Mouse (Mus musculus) embryo, embryonic 10.5 days (tissue): ENCODE results near the gene Fam92b.

Experiments
- DNase-seq: peaks from one replicate; pipeline ENCODE4 v3.0.0-alpha.2; 2015; ENCODE audit warnings: low spot score

Fam92b gene

GRCm38 (mm10) chr8:120152636-120153035, 24.6 kb downstream of the Fam92b start:
- DNase-seq: no peak

- no peak for DNase-seq
These were observed 26.1 kb downstream of the Fam92b start for GRCm38 (mm10) chr8:120151151-120151550.

- DNase-seq: no peak
These were observed 27.2 kb downstream of the Fam92b start for GRCm38 (mm10) chr8:120150028-120150427.

DNA sequence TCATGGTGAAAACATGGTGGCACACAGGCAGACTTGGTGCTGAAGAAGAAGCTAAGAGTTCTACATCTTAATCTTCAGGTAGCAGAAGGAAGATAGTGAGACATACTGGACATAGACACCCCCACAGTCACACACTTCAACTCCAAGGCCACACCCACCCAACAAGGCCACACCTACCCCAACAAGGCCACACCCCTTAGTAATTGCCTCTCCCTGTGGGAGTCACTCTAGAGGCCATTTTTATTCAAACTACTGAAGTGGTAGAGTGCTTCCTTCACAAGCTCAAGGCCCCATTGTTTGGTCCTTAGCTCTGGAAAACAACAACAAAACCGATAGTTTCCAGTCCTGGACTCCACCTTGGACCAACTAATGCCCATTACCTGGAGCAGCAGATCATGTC, 31.2 kb downstream of the Fam92b start:
- DNase-seq: no peak

- DNase-seq: no peak
These were observed 32.5 kb downstream of the Fam92b start for GRCm38 (mm10) chr8:120144652-120145301.

GRCm38 (mm10) chr8:120143911-120144651, 33.2 kb downstream of the Fam92b start:
- DNase-seq: no peak

DNA sequence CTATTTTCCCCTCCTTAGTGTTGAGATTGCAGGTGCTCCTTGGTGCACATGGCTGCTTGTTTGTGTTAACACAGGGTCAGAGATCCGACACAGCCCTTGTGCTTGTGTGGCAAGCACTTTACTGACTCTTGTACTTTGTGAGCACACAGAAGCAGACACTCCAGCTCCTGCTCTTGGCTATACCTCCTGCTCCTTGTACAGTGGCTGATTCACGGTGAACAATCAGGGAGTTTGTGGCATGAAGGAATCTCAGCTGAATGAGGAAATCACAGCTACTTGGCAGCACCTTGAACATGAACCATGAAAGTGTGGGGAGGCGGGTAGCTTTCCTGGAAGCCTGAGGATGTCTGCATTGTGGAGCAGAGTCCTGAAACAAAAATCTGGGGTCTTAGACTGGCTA, 36.5 kb downstream of the Fam92b start:
- no peak for DNase-seq

DNA sequence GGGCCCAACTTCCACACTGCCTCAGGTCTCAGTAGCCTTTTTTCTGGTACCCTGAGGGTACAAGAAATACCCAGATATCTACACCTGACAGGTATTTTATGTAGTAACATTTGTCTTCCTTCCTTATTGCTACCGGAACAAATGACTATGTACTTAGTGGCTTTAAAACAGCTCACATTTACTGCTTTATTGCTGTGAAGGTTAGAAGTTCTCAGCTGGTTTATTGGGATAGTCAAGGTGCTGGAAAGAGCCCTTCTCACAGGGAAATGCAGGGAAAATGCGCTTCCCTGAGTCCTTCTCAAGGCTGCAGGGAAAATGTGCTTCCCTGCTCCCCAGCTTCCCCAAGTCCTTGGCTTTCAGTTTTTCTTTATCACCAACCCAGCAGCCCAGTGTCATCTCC, 38.3 kb downstream of the Fam92b start:
- DNase-seq: no peak

DNA sequence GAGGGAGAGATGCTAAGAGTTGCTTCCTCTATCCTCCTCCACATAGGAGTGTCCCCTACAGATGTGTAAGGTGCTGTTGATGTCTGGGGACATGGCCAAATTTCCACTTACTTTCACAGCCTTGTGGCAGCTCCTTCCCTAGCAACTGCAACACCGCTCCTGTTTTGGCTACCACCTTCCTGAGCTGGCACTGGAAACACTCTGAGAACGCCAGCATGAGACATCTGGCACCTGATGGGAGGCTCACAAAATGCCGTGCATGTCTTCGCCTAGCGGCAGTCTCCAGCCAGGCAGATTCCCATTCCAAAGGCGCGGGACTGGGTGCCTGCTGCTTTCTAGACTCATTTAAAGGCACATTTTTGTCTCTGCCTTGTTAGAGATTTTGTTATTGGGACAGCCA, 40.6 kb downstream of the Fam92b start:
- DNase-seq: no peak

GRCm38 (mm10) chr8:120135687-120136086, 41.6 kb downstream of the Fam92b start:
- no peak for DNase-seq

DNA sequence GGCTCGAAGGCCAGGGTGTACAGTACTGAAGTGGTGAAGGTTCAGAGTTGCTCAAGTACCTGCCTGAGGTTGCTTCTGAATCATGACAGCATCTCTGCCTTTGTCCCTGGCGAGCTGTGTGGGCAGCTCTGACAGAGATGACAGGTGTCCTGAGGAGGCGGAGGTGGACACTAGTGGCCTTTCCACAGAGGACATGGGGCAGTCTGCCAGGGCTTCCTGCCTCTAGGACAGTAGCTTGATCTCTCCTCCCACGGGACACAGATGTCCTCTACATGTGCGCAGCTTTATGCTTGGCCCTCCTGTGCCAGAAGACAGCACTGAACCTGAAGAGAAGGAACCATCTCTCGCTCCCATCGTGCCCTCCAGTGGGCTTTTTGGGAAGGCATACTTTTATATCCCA, 44.1 kb downstream of the Fam92b start:
- DNase-seq: no peak

DNA sequence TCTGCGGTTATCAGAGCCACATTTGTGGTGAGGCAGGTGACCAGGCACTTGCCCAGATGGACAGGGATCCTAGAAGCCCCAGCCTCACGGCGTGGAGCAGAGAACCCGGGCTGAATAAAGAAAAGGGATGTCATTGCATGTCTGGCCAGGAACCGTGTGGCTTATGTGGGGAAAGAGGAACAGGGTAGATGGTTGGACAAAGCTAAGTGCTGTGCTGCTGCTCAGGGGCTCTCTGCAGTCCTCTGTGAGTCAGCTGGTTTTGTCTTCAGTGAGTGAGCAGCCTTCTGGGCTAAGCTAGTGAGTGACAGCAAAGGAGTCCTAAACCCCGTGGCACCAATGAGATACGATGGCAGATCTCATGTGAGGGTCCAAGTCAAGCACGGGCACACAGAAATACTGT, 46.1 kb downstream of the Fam92b start:
- no peak for DNase-seq

GRCm38 (mm10) chr8:120129547-120129946, 47.7 kb downstream of the Fam92b start:
- peak; percentile 50 for DNase-seq

GRCm38 (mm10) chr8:120126357-120127161, 50.7 kb downstream of the Fam92b start:
- no peak for DNase-seq

- no peak for DNase-seq
These were observed 52.4 kb downstream of the Fam92b start for GRCm38 (mm10) chr8:120124836-120125389.

DNA sequence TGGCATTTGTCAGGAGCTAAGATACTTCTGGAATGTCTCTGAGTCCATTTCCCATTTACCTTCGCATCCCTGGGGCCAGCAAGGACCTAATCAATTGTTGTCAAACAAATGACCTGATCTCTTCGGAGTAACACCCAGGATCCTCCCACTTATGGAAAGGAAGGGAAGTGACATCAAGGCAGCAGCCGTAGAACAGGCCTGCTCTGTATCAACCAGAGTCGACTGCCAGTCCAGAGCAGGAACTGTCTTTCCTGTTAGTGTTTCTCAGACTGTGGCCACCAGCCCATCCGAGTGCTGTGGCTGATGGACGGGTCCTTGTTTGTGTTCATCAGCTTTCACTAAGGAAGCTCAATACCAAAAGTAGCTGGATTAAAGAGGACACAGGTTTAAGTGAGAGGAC, 53.0 kb downstream of the Fam92b start:
- DNase-seq: no peak

GRCm38 (mm10) chr8:120120951-120121350, 56.3 kb downstream of the Fam92b start:
- no peak for DNase-seq

DNA sequence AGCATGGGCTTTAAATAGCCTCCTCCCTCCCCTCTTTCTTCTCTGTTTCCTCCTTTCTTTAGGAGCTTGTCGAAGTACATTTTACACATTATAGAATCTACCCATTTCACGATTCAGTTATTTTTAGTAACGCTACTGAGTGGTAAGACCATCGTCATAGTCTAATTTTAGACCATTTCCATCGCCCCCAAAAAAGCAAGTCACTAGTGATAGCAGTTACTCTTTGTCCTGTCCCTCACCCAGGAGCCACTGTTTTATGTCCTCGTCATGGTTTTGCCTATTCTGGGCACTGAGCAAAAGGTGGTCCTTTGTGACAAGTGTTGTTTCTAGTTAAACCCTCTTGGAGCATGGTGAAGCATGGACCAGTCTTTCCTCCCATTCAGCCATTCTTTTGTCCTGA, 57.3 kb downstream of the Fam92b start:
- no peak for DNase-seq

DNA sequence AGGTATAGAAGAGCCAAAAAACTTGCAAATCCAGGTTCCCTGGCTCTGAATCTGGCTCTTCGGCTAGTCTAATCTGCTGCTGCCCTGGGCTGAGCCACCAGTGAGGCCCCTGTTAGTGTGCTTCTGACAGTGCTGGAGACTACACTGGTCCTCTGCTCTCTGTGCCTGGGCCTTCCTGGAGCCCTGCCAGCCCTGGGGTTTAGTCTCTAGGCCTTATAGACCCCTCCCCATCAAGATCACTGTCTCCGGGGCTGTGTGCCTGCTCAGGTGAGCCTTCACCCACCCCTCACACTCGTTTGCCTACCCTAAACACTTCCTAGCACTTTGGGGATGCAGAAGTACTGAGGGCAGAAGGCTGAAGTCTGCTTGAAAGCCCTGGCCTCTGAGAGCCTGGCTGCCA, 57.8 kb downstream of the Fam92b start:
- no peak for DNase-seq

DNA sequence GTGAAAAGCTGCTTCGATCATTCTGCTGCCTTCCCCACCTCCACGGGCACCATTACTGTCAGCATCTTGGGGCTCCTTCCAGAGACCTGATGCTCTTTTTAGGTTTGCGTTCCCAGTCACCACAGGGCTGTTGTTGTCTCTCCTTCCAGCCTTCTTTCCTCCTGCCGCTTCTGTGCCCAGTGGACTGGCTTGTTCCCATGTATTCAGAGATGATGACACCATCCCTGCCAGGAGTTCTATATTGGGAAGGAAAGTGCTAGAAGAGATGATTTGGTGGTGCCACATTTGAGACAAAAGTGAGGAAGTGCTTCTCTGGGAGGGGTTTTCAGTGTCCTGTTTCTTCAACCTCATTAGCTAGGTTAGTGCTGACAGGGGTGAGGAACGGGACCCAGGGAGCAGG, 58.4 kb downstream of the Fam92b start:
- no peak for DNase-seq

DNA sequence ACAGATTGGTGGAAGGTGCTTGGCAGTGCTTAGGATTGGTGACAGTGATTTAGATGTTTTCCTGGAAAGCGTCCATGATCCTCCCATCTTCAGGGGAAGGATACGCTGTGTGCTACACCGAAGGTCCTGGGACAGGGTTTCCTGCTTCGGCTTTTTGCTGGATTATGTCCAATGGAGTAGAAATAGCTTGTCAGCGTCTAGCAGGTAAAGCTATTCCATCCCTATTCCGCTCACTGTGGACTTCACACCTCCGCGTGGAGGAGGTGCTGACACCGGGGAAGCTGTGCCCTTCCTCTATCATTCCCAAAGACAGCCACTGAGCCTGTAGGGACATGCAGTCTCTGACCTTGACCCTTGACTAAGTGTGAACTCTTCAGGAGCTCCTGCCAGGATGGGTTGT, 59.1 kb downstream of the Fam92b start:
- DNase-seq: no peak

GRCm38 (mm10) chr8:120116600-120116999, 60.7 kb downstream of the Fam92b start:
- DNase-seq: no peak
